Mouse (Mus musculus) embryonic fibroblast, embryonic 13.5 days (primary cell): Measurements from ENCODE around the gene Hs3st3b1. TPM values are rescaled to one million over a fixed set of nuclear protein-coding genes. Genes with fewer than 3 reads are reported as not detected.

Experiments
- H3K27ac ChIP-seq: 2 replicates; pipeline ENCODE4 v1.5.1; 2012; ENCODE audit warnings: low read length, control low read depth, inconsistent platforms; ENCODE audit not compliant: insufficient read depth
- H3K4me1 ChIP-seq: 2 replicates; pipeline ENCODE4 v1.6.1; 2011; ENCODE audit warnings: low read length; ENCODE audit not compliant: control insufficient read depth, insufficient read depth
- H3K4me3 ChIP-seq: 2 replicates; pipeline ENCODE4 v1.5.1; 2011; ENCODE audit warnings: mild to moderate bottlenecking, control low read depth, low read length; ENCODE audit not compliant: insufficient read depth
- CTCF ChIP-seq: IDR thresholded peaks from 2 replicates; pipeline ENCODE4 v1.5.1; 2011; ENCODE audit warnings: mild to moderate bottlenecking, control low read depth, low read length, moderate library complexity, borderline replicate concordance; ENCODE audit not compliant: insufficient read depth
- POLR2A ChIP-seq: IDR thresholded peaks from 2 replicates; pipeline ENCODE4 v1.6.1; 2011; ENCODE audit warnings: low read depth, mild to moderate bottlenecking, control low read depth, low read length, moderate library complexity
- polyA plus RNA-seq: library from polyadenylated mRNA; stranded (reverse); fragments of >200 nt; gene quantifications from 2 replicates; pipeline ENCODE4 v1.2.4, GENCODE M21; 2011; ENCODE audit warnings: low read depth; ENCODE audit not compliant: missing spikeins, insufficient read length

The Hs3st3b1 gene
- polyA plus RNA-seq, 1 experiment: 7.0 TPM

GRCm38 (mm10) chr11:63845379-63845778, 76.7 kb downstream of the Hs3st3b1 start:
- Histone ChIP-seq H3K4me1 (no peaks in the 10 kb centered on the region), H3K4me3 (no peak overlapping the region), H3K27ac (no peak overlapping the region)
- TF ChIP-seq CTCF (no peak), POLR2A (no peak)

GRCm38 (mm10) chr11:63844701-63845100, 77.4 kb downstream of the Hs3st3b1 start:
- Histone ChIP-seq H3K27ac (no peak overlapping the region), H3K4me3 (no peak overlapping the region)
- TF ChIP-seq POLR2A: no peak
- TF ChIP-seq CTCF: no peak

GRCm38 (mm10) chr11:63837526-63837925, 84.6 kb downstream of the Hs3st3b1 start:
- H3K4me3 ChIP-seq: no peak overlapping the region
- H3K4me1 ChIP-seq: no peaks in the 10 kb centered on the region
- no peak for TF ChIP-seq CTCF
- TF ChIP-seq POLR2A: no peak
- no peak overlapping the region for H3K27ac ChIP-seq

More at GRCm38 (mm10) chr11:63844701-63845100, 77.4 kb downstream of the Hs3st3b1 start:
- no peaks in the 10 kb centered on the region for H3K4me1 ChIP-seq

Other genes with a start within 250 kb of the Hs3st3b1 start
- 12.0 and 12.1 TPM in 2 replicates for gene Cox10, start 157.2 kb upstream of the Hs3st3b1 start, polyA plus RNA-seq